In the genomic region with DNA sequence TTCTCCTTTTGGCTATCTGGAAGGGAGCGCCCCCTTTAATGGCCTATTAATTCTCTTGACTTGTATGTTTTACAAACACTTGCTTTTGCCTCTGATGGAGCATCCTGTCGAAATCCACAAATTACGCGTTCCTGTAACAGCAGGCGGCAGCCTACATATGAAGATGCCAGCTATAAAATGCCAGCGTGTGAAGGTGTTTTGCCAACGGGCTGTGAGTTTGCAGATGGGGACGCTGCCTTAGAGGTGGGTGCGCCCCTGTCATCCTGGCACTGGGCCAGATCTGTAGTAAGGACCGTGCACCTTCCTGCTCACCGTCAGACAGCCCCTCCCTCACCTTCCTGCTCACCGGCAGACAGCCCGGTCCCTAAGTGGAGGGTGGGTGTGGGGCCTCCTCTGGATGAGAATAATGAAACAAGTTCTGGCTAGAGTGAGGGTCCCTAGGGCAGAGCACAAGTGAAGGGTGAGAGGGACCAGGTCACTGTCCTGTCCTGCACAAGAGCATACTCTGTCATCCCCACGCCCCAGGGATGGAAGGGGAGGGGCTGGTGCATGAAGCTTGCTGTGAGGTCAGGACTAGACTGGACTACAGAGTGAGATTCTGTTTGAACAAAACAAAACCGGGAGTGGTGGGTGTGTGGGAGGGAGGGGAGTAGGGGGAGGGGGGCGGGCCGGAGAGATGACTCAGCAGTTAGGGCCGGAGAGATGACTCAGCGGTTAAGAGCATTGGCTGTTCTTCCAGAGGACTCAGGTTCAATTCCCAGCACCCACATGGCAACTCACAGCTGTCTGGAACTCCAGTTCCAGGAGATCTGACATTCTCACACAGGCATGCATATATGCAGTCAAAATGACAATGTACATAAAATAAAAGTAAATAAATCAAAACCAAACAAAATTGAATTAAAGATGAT, we compare ENCODE assay signal across 1 mouse cellular context.
TF ChIP-seq lines count a peak whose summit lies in the region.

No protein-coding gene starts in this region.

TF ChIP-seq in ES-E14, 5 proteins besides CTCF, POLR2A, EP300 and RAD21:
- TF ChIP-seq HCFC1 (IDR thresholded peaks at IDR 0.05; ENCODE audit: borderline replicate concordance, insufficient read depth, low read length) (no peak), ZC3H11A (IDR thresholded peaks at IDR 0.05; ENCODE audit: borderline replicate concordance, low read depth, low read length) (no peak), MAFK (IDR thresholded peaks at IDR 0.05; ENCODE audit: insufficient read depth, low read depth, low read length) (peak; percentile 85), ZNF384 (IDR thresholded peaks at IDR 0.05; ENCODE audit: low read depth, low read length) (no peak), CHD2 (IDR thresholded peaks at IDR 0.05; ENCODE audit: low read depth, low read length) (no peak)
